ENCODE assay signal across 11 mouse cellular contexts in genomic region chr1:140748011-140748410, GRCm38 (mm10).
DNase-seq lines count a peak whose midpoint lies in the region; ATAC-seq and TF ChIP-seq lines count a peak whose summit lies in the region.
"Had no signal": no experiment of that assay in that cellular context is flagged by ENCODE, and none has a peak within 500 bp of the region (broad histone marks: within the 10 kb centered on the region; RNA-seq: fewer than 3 reads in every experiment).

No protein-coding gene starts in this region.

- H3K4me3 ChIP-seq in embryonic facial prominence, embryonic 11.5 days (ENCODE audit: low read depth, low read length): no peak overlapping the region
- no peak overlapping the region for H3K4me3 ChIP-seq in embryonic facial prominence, embryonic 10.5 days
- H3K4me3 ChIP-seq in hindbrain, postnatal 0 days (ENCODE audit: low read length): no peak overlapping the region
- H3K4me3 ChIP-seq: neural tube, embryonic 12.5 days had no signal

- no peaks in the 10 kb centered on the region for H3K27me3 ChIP-seq in embryonic facial prominence, embryonic 11.5 days (ENCODE audit: control insufficient read depth, insufficient read depth, low read length)
- H3K27me3 ChIP-seq in embryonic facial prominence, embryonic 10.5 days (replicated peaks; ENCODE audit: low read depth, poor library complexity, severe bottlenecking): no peaks in the 10 kb centered on the region
- no peaks in the 10 kb centered on the region for H3K27me3 ChIP-seq in hindbrain, postnatal 0 days (ENCODE audit: insufficient read depth, low read length)
- H3K27me3 ChIP-seq: neural tube, embryonic 12.5 days had no signal

- 16% methylated on average over 3 of the region's 3 CpGs for WGBS in embryonic facial prominence, embryonic 11.5 days
- 9% methylated on average over 3 of the region's 3 CpGs for WGBS in embryonic facial prominence, embryonic 10.5 days
- WGBS in hindbrain, postnatal 0 days: 3% methylated on average over 3 of the region's 3 CpGs

- no peak overlapping the region for H3K9ac ChIP-seq in embryonic facial prominence, embryonic 11.5 days (replicated peaks; ENCODE audit: low read length)
- H3K9ac ChIP-seq in hindbrain, postnatal 0 days (replicated peaks; ENCODE audit: low read length): no peak overlapping the region
- H3K9ac ChIP-seq: neural tube, embryonic 12.5 days had no signal

- ATAC-seq in embryonic facial prominence, embryonic 11.5 days (replicated peaks; ENCODE audit: insufficient number of reproducible peaks, low FRiP score, low TSS enrichment, low read depth): no peak
- peak; percentile 58; the same call in 1 of the 2 replicates for ATAC-seq in hindbrain, postnatal 0 days

- intact Hi-C loops in heart, postnatal 36 days (cut with DNase I): no loop called here

- no peaks in the 10 kb centered on the region for H3K4me1 ChIP-seq in embryonic facial prominence, embryonic 11.5 days (ENCODE audit: control insufficient read depth, insufficient read depth, low read length)
- no peaks in the 10 kb centered on the region for H3K4me1 ChIP-seq in embryonic facial prominence, embryonic 10.5 days
- no peaks in the 10 kb centered on the region for H3K4me1 ChIP-seq in hindbrain, postnatal 0 days (ENCODE audit: insufficient read depth, low read length)
- H3K4me1 ChIP-seq: neural tube, embryonic 12.5 days had no signal

- TF ChIP-seq CTCF in hindbrain, postnatal 0 days (IDR thresholded peaks at IDR 0.05; ENCODE audit: low read depth): no peak

- no peak overlapping the region for H3K4me2 ChIP-seq in embryonic facial prominence, embryonic 11.5 days (ENCODE audit: low read depth, low read length)
- no peak overlapping the region for H3K4me2 ChIP-seq in hindbrain, postnatal 0 days (ENCODE audit: low read depth, low read length)
- H3K4me2 ChIP-seq: neural tube, embryonic 12.5 days had no signal

- no peak overlapping the region for H3K27ac ChIP-seq in embryonic facial prominence, embryonic 11.5 days (replicated peaks; ENCODE audit: low read depth, low read length)
- no peak overlapping the region for H3K27ac ChIP-seq in embryonic facial prominence, embryonic 10.5 days (replicated peaks)
- H3K27ac ChIP-seq in hindbrain, postnatal 0 days: no peak overlapping the region
- H3K27ac ChIP-seq: neural tube, embryonic 12.5 days had no signal

- H3K9me3 ChIP-seq in embryonic facial prominence, embryonic 11.5 days (replicated peaks; ENCODE audit: control insufficient read depth, low read length): no peaks in the 10 kb centered on the region
- no peaks in the 10 kb centered on the region for H3K9me3 ChIP-seq in embryonic facial prominence, embryonic 10.5 days
- H3K9me3 ChIP-seq in hindbrain, postnatal 0 days (ENCODE audit: low read length): no peaks in the 10 kb centered on the region
- H3K9me3 ChIP-seq: neural tube, embryonic 12.5 days had no signal

- peak; percentile 4 for DNase-seq in embryonic facial prominence, embryonic 11.5 days (ENCODE audit: low spot score)
- DNase-seq in embryonic facial prominence, embryonic 10.5 days (ENCODE audit: low spot score): no peak
- peak; percentile 8 for DNase-seq in embryo, embryonic 11.5 days (ENCODE audit: low read depth, low spot score)
- DNase-seq in hindbrain, postnatal 0 days (ENCODE audit: low spot score): peak; percentile 80
- peak; percentile 79 for DNase-seq in retina, embryonic 14.5 days (ENCODE audit: low spot score)
- no peak for DNase-seq in adrenal gland, adult (ENCODE audit: inconsistent age in 2 of 2, low spot score in 1 of 2)
- DNase-seq in adipocyte (ENCODE audit: low spot score): no peak
- no peak for DNase-seq in heart, postnatal 36 days
- DNase-seq: heart, adult 18-20 months; kidney, postnatal 10 days had no signal

- no peaks in the 10 kb centered on the region for H3K36me3 ChIP-seq in embryonic facial prominence, embryonic 11.5 days (replicated peaks; ENCODE audit: control insufficient read depth, insufficient read depth, low read depth, low read length)
- H3K36me3 ChIP-seq in embryonic facial prominence, embryonic 10.5 days (replicated peaks): no peaks in the 10 kb centered on the region
- no peaks in the 10 kb centered on the region for H3K36me3 ChIP-seq in hindbrain, postnatal 0 days (ENCODE audit: insufficient read depth, low read length)
- H3K36me3 ChIP-seq: neural tube, embryonic 12.5 days had no signal

Comparison
In these comparisons a context has a peak if more than half of its experiments do, and no peak if none do; other contexts are left out.
1. DNase-seq: peak in embryonic facial prominence, embryonic 11.5 days (single experiment), embryo, embryonic 11.5 days (single experiment), hindbrain, postnatal 0 days (single experiment) and retina, embryonic 14.5 days (single experiment); none in embryonic facial prominence, embryonic 10.5 days (single experiment), adrenal gland, adult (0 of 2), adipocyte (single experiment) and heart, postnatal 36 days (0 of 2).